Mouse (Mus musculus) megakaryocyte progenitor cell, adult 5-6 weeks (primary cell): ENCODE data around the gene Col4a3bp. TPM values are rescaled to one million over a fixed set of nuclear protein-coding genes. Genes with fewer than 3 reads are reported as not detected.

Source experiments
- ATAC-seq: replicated peaks from 2 replicates; pipeline ENCODE4 v1.8.0; 2016; ENCODE audit warnings: mild to moderate bottlenecking, moderate TSS enrichment, inconsistent platforms; ENCODE audit not compliant: poor library complexity
- total RNA-seq, 2 experiments: library from RNA; stranded (forward) in 1 of 2; stranded (reverse) in 1 of 2; fragments of 157-497, 149-512 nt in 1 of 2; fragments of 200-1000 nt in 1 of 2; gene quantifications; 2 replicates each; pipeline versions ENCODE4 v1.2.3 to v1.2.4; 2015 to 2017

The Col4a3bp gene
- total RNA-seq, 2 experiments from 2014 or later, result 43.9 to 45.3 TPM

- ATAC-seq, result no peak
Observed at GRCm38 (mm10) chr13:96684779-96685178, 142.4 kb downstream of the Col4a3bp start.

- no peak for ATAC-seq
Observed at GRCm38 (mm10) chr13:96687261-96687660, 144.8 kb downstream of the Col4a3bp start.

Other genes with a start within 250 kb of the Col4a3bp start
- gene Poc5, start 154.3 kb upstream of the Col4a3bp start, total RNA-seq (2015), result 9.7 and 12.7 TPM in 2 replicates
- 13.5 and 22.3 TPM in 2 replicates for gene Poc5, start 154.3 kb upstream of the Col4a3bp start, total RNA-seq (2017)
- gene Ankdd1b, start 71.4 kb upstream of the Col4a3bp start, total RNA-seq (2015), result 0.17 TPM in 1 of 2 replicates, not detected in the other
- gene Ankdd1b, start 71.4 kb upstream of the Col4a3bp start, total RNA-seq (2017), result 0.04 and 0.14 TPM in 2 replicates
- not detected in 2 replicates for gene Gm17622, start 51.9 kb upstream of the Col4a3bp start, total RNA-seq (2015)
- not detected in 2 replicates for gene Gm17622, start 51.9 kb upstream of the Col4a3bp start, total RNA-seq (2017)
- 13.5 and 20.9 TPM in 2 replicates for gene Polk, start within 50 bp of the Col4a3bp start, total RNA-seq (2015)
- gene Polk, start within 50 bp of the Col4a3bp start, total RNA-seq (2017), result 9.3 and 14.9 TPM in 2 replicates
- 32.8 and 36.9 TPM in 2 replicates for gene Hmgcr, start 128.3 kb downstream of the Col4a3bp start, total RNA-seq (2015)
- 45.5 and 48.1 TPM in 2 replicates for gene Hmgcr, start 128.3 kb downstream of the Col4a3bp start, total RNA-seq (2017)
- not detected in 2 replicates for gene Ankrd31, start 205.7 kb downstream of the Col4a3bp start, total RNA-seq (2015)
- not detected in 2 replicates for gene Ankrd31, start 205.7 kb downstream of the Col4a3bp start, total RNA-seq (2017)